Mouse (Mus musculus) hindbrain, embryonic 11.5 days (tissue): ENCODE measurements at regions not wholly inside any gene's neighbourhood (a gene's known extent, or its start where the extent isn't known, plus 50 kb on each side); places are given as distances from the start of the nearest gene placed in this dataset.

Experiments used
- ATAC-seq: fragments of 200-750 bp; cut with Nextera tagmentation; 2 replicates; pipeline ENCODE4 v1.8.0; 2017; ENCODE audit warnings: mild to moderate bottlenecking, moderate TSS enrichment, moderate library complexity; ENCODE audit not compliant: low FRiP score
- DNase-seq: peaks from one replicate; pipeline ENCODE4 v3.0.0-alpha.2; 2015; ENCODE audit warnings: low spot score
- H3K27ac ChIP-seq: fragments of 300-500 bp; sonication (generic); 2 replicates; pipeline ENCODE4 v1.5.1; 2014; ENCODE audit warnings: mild to moderate bottlenecking, low read depth, low read length
- H3K27me3 ChIP-seq: fragments of 300-500 bp; sonication (generic); 2 replicates; pipeline ENCODE4 v1.6.1; 2014; ENCODE audit warnings: mild to moderate bottlenecking, low read length, moderate library complexity, mixed read lengths; ENCODE audit not compliant: control insufficient read depth, insufficient read depth
- H3K36me3 ChIP-seq: fragments of 300-500 bp; sonication (generic); 2 replicates; pipeline ENCODE4 v1.6.1; 2014; ENCODE audit warnings: mild to moderate bottlenecking, low read length, moderate library complexity, mixed read lengths; ENCODE audit not compliant: control insufficient read depth, insufficient read depth
- H3K4me1 ChIP-seq: fragments of 300-500 bp; sonication (generic); replicated peaks from 2 replicates; pipeline ENCODE4 v1.6.1; 2014; ENCODE audit warnings: low read length, mixed read lengths; ENCODE audit not compliant: control insufficient read depth, insufficient read depth
- H3K4me2 ChIP-seq: fragments of 300-500 bp; sonication (generic); replicated peaks from 2 replicates; pipeline ENCODE4 v1.6.1; 2014; ENCODE audit warnings: mild to moderate bottlenecking, low read depth, low read length
- H3K4me3 ChIP-seq: fragments of 300-500 bp; sonication (generic); 2 replicates; pipeline ENCODE4 v1.5.1; 2014; ENCODE audit warnings: low read depth, low read length
- H3K9ac ChIP-seq: fragments of 300-500 bp; sonication (generic); 2 replicates; pipeline ENCODE4 v1.6.1; 2014; ENCODE audit warnings: low read depth, low read length
- H3K9me3 ChIP-seq: fragments of 300-500 bp; sonication (generic); 2 replicates; pipeline ENCODE4 v1.6.1; 2016; ENCODE audit warnings: low read length; ENCODE audit not compliant: control insufficient read depth
- WGBS: fragments of 180-500 bp; shearing (Covaris S2); extraction: QIAGEN DNeasy Blood & Tissue Kit; methylation state at CpG from one replicate; pipeline ENCODE4 v1.1.7; 2014; 5-methylcytosine and 5-hydroxymethylcytosine counted together

- no peaks in the 10 kb centered on the region for H3K9me3 ChIP-seq
- no peaks in the 10 kb centered on the region for H3K27me3 ChIP-seq
- ATAC-seq = no peak
Measured at GRCm38 (mm10) chr6:93149956-93150355, 206.7 kb upstream of the Adamts9 start.

GRCm38 (mm10) chr6:93140331-93140731 is 197.0 kb upstream of the Adamts9 start:
- Histone ChIP-seq H3K9ac (no peak overlapping the region), H3K27ac (no peak overlapping the region), H3K4me3 (no peak overlapping the region), H3K4me2 (no peak overlapping the region), H3K27me3 (no peaks in the 10 kb centered on the region), H3K4me1 (no peaks in the 10 kb centered on the region), H3K36me3 (no peaks in the 10 kb centered on the region), H3K9me3 (no peaks in the 10 kb centered on the region)
- no peak for ATAC-seq
- peak; percentile 5 for DNase-seq
- 25% methylated on average over 4 of the region's 4 CpGs for WGBS

More at GRCm38 (mm10) chr6:93149956-93150355, 206.7 kb upstream of the Adamts9 start:
- Histone ChIP-seq H3K4me2 (no peak overlapping the region), H3K27ac (no peak overlapping the region), H3K4me3 (no peak overlapping the region), H3K36me3 (no peaks in the 10 kb centered on the region), H3K9ac (no peak overlapping the region), H3K4me1 (no peaks in the 10 kb centered on the region)
- no peak for DNase-seq
- 55% methylated on average over 4 of the region's 4 CpGs for WGBS

DNA sequence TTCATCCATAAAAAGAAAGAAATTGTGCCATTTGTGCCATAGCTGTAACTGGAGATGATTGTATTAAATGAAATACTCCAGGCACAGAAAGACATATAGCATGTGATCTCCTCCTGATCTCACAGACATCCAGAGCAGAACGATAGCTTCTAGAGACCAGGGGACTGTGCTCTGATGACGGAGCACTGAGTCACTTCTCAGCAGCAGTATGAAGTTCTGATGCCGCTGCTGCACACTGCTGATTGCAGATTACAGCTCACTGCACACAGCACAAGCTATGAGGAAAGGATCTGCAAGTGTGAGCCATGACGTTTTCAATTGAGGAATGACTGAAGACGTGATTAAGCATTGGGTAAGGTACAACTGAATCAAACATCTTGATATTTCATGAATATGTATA is 190.6 kb upstream of the Adamts9 start:
- DNase-seq (no peak), ATAC-seq (no peak)
- H3K9ac ChIP-seq = no peak overlapping the region
- WGBS = 85% methylated on average over 5 of the region's 5 CpGs
- H3K4me1 ChIP-seq = no peaks in the 10 kb centered on the region
- no peaks in the 10 kb centered on the region for H3K36me3 ChIP-seq
- H3K9me3 ChIP-seq = no peaks in the 10 kb centered on the region
- no peak overlapping the region for H3K27ac ChIP-seq
- no peaks in the 10 kb centered on the region for H3K27me3 ChIP-seq
- H3K4me2 ChIP-seq = no peak overlapping the region
- no peak overlapping the region for H3K4me3 ChIP-seq

DNA sequence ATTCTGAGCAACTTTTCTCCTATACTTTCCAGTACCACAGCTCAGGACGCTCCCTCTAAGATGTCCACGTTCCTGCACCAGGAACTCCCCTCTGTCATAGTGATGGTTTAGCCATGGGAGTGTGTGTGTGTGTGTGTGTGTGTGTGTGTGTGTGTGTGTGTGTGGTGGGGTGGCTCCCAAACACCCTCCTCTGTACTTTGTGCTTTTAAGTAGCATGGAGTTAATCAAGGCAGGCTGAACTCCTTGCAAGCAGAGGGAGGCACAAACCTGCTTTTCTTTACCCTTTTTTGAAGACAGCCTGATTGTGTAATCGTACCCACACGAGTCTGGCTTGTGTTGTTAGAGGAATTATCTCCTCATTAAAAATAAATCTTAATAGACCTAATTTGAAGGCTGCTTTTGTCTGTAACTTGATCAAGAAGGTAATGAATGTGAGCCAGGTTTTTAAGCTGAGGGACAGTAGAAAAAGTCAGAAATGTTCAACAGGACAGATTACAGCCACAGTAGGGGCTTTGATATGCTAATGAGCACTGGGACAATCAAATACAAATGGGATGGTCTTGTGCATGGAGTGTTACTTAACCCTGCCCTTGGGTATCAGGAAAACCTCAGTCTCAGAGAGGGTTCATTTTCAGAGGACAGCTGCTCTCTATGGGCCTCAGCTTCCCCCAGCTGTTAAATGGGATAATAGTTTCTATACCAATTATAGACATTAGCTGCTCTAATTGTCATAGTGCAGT is 187.8 kb upstream of the Adamts9 start:
- Histone ChIP-seq H3K9ac (no peak overlapping the region), H3K27me3 (no peaks in the 10 kb centered on the region), H3K4me2 (no peak overlapping the region), H3K27ac (no peak overlapping the region), H3K4me1 (no peaks in the 10 kb centered on the region), H3K36me3 (no peaks in the 10 kb centered on the region), H3K9me3 (no peaks in the 10 kb centered on the region), H3K4me3 (no peak overlapping the region)
- WGBS = 53% methylated on average over 4 of the region's 4 CpGs
- ATAC-seq (no peak), DNase-seq (no peak)

- DNase-seq = no peak
- H3K36me3 ChIP-seq = no peaks in the 10 kb centered on the region
- no peaks in the 10 kb centered on the region for H3K27me3 ChIP-seq
- ATAC-seq = no peak
- H3K4me1 ChIP-seq = no peaks in the 10 kb centered on the region
- H3K4me2 ChIP-seq = no peak overlapping the region
- H3K27ac ChIP-seq = no peak overlapping the region
- WGBS = 82% methylated on average over 12 of the region's 12 CpGs
- no peak overlapping the region for H3K9ac ChIP-seq
- H3K9me3 ChIP-seq = no peaks in the 10 kb centered on the region
- no peak overlapping the region for H3K4me3 ChIP-seq
Measured at GRCm38 (mm10) chr6:93119482-93119881, 176.2 kb upstream of the Adamts9 start.

GRCm38 (mm10) chr6:93113361-93113760 is 170.1 kb upstream of the Adamts9 start:
- Histone ChIP-seq H3K9ac (no peak overlapping the region), H3K9me3 (no peaks in the 10 kb centered on the region)
- no peak for ATAC-seq

DNA sequence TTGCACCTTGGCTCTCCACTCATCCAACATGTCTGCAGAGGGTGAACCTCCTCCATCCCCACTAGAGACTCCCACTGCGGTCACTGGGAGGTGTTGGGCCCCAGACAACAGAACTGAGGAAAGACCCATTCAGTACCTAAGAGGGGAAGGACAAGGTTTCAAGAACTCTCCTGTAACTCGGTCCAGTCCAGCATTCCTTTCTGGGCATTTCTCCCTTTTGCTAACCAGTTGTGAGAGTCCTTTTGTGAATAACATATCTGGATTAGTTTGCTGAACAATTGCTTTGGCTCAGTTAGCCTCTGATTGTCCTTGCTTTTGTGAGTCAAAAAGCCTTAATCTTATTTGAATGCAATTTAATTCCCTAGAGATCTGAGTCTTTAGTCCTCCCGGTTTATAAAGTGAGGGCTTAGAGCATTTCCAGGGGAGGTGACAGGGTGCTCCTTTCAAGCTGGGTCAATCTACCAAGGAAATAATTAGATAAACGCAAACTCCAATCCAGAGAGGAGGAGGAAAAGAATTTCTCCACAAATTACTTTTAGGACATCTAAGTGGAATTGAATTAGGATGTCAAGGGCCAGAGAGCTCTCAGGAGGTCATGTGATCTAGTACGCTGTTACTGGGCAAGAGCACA is 151.6 kb upstream of the Adamts9 start:
- H3K27ac ChIP-seq = no peak overlapping the region
- no peaks in the 10 kb centered on the region for H3K27me3 ChIP-seq
- no peak overlapping the region for H3K4me3 ChIP-seq
- H3K9ac ChIP-seq = no peak overlapping the region
- ATAC-seq = no peak
- no peak overlapping the region for H3K4me2 ChIP-seq
- H3K4me1 ChIP-seq = no peaks in the 10 kb centered on the region
- H3K9me3 ChIP-seq = no peaks in the 10 kb centered on the region
- 57% methylated on average over 5 of the region's 5 CpGs for WGBS
- no peaks in the 10 kb centered on the region for H3K36me3 ChIP-seq
- DNase-seq = no peak

More at GRCm38 (mm10) chr6:93113361-93113760, 170.1 kb upstream of the Adamts9 start:
- Histone ChIP-seq H3K27me3 (no peaks in the 10 kb centered on the region), H3K27ac (no peak overlapping the region), H3K36me3 (no peaks in the 10 kb centered on the region), H3K4me3 (no peak overlapping the region), H3K4me2 (no peak overlapping the region), H3K4me1 (no peaks in the 10 kb centered on the region)
- whole genome bisulfite sequencing = 91% methylated on average over 3 of the region's 3 CpGs
- DNase-seq = no peak

- ATAC-seq (no peak), DNase-seq (no peak)
- H3K4me1 ChIP-seq = no peaks in the 10 kb centered on the region
- WGBS = 85% methylated on average over 2 of the region's 2 CpGs
- H3K4me3 ChIP-seq = no peak overlapping the region
- no peak overlapping the region for H3K9ac ChIP-seq
- H3K27me3 ChIP-seq = no peaks in the 10 kb centered on the region
- H3K4me2 ChIP-seq = no peak overlapping the region
- no peaks in the 10 kb centered on the region for H3K36me3 ChIP-seq
- H3K9me3 ChIP-seq = no peaks in the 10 kb centered on the region
- no peak overlapping the region for H3K27ac ChIP-seq
Measured at GRCm38 (mm10) chr6:93093770-93094169, 150.5 kb upstream of the Adamts9 start.

DNA sequence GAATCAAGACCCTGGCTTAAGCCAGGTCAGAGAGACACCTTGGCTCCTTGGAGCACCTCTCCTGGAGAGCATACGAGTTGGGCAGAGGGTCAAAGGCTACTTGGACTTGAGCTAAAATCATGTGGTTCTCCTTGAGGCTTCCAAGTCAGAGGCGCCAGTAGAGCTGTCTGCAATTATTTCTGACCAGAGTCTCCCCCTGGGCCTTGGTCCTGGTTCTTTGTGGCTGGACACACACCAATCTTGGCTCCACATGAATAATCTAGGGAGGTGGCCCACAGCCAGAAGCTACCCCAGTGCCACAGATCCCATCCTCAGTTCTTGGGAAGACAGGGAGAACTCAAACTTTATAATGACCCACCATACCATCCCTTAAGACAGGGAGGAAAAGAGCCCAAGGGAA is 144.0 kb upstream of the Adamts9 start:
- H3K9ac ChIP-seq = no peak overlapping the region
- H3K27me3 ChIP-seq = no peaks in the 10 kb centered on the region
- no peak overlapping the region for H3K4me3 ChIP-seq
- H3K9me3 ChIP-seq = no peaks in the 10 kb centered on the region
- H3K27ac ChIP-seq = no peak overlapping the region
- no peak overlapping the region for H3K4me2 ChIP-seq
- H3K36me3 ChIP-seq = no peaks in the 10 kb centered on the region
- ATAC-seq (no peak), DNase-seq (no peak)
- 87% methylated on average over 2 of the region's 2 CpGs for WGBS
- no peaks in the 10 kb centered on the region for H3K4me1 ChIP-seq
